ENCODE assay signal across 17 mouse cellular contexts in the genomic region with DNA sequence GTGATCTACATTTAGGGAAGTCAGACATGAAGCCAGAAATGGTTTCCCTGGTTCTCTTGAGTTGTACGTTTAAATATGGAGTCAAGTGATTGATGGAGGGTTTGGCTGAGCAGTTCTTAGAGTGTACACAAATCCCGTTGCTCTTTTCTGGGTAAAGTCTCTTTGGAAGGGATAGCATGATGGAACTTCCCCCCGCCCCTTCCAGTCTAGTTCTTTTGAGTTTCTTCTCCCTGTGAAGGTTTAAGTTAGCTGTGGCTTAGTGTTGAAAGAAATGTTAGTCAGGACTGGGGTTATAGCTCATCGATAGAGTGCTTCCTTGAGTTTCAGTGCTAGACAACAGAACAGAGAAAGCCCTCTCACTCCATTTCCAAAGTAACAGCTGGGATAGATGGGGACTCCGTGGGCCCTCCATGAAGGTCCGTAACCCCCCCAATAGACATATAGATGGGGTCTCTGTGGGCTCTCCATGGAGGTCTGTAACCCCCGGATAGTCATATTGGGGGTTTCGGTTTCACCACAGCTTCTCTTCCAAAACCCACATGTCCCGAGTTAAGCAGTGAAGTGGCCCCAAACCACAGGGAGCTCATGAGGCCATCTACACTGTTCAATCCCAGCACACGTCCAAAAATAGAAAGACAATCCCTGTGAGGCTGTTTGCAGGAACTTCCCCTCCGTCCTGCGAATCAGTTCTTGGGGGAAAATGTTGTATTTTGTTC. TPM values are rescaled to one million over a fixed set of nuclear protein-coding genes. Genes with fewer than 3 reads are reported as not detected.
DNase-seq lines count a peak whose midpoint lies in the region; ATAC-seq and TF ChIP-seq lines count a peak whose summit lies in the region.
"Had no signal": no experiment of that assay in that cellular context is flagged by ENCODE, and none has a peak within 500 bp of the region (broad histone marks: within the 10 kb centered on the region; RNA-seq: fewer than 3 reads in every experiment).

No protein-coding gene starts in this region.

- TF ChIP-seq POLR2A in heart, adult 2 months (IDR thresholded peaks at IDR 0.05; ENCODE audit: insufficient read depth, low read depth, low read length), result no peak

- H3K4me1 ChIP-seq in embryonic facial prominence, embryonic 13.5 days, result peaks cover 31% of the 10 kb centered on the region
- H3K4me1 ChIP-seq in embryonic facial prominence, embryonic 10.5 days, result peaks cover 17% of the 10 kb centered on the region
- H3K4me1 ChIP-seq in heart, embryonic 14.5 days (ENCODE audit: control insufficient read depth in 2 of 2, insufficient read depth in 2 of 2, low read length in 2 of 2), result peaks cover 11 to 26% of the 10 kb centered on the region in 2 experiments
- peaks cover 8% of the 10 kb centered on the region for H3K4me1 ChIP-seq in heart, adult 2 months (ENCODE audit: control insufficient read depth, insufficient read depth, low read length)
- peaks cover 90% of the 10 kb centered on the region for H3K4me1 ChIP-seq in liver, embryonic 12.5 days
- H3K4me1 ChIP-seq in kidney, embryonic 14.5 days (ENCODE audit: control insufficient read depth, insufficient read depth, low read length), result peaks cover 2% of the 10 kb centered on the region; the same call in 1 of the 2 replicates
- H3K4me1 ChIP-seq: neural tube, embryonic 12.5 days had no signal

- WGBS in embryonic facial prominence, embryonic 13.5 days, result 80% methylated on average over 12 of the region's 12 CpGs
- WGBS in embryonic facial prominence, embryonic 10.5 days, result 93% methylated on average over 12 of the region's 12 CpGs
- 75% methylated on average over 12 of the region's 12 CpGs for WGBS in heart, embryonic 14.5 days
- WGBS in heart, adult 2 months, result 74% methylated on average over 12 of the region's 12 CpGs
- WGBS in liver, embryonic 12.5 days (ENCODE audit: insufficient replicate concordance), result 71% methylated on average over 12 of the region's 12 CpGs
- WGBS in kidney, embryonic 14.5 days, result 86% methylated on average over 12 of the region's 12 CpGs

- intact Hi-C loops in heart, adult 2 months (cut with DNase I), result no loop called here

- 0 out of 2 replicates have a peak overlapping the region, but pooled peaks have one; percentile 16 for H3K4me2 ChIP-seq in embryonic facial prominence, embryonic 13.5 days
- H3K4me2 ChIP-seq in heart, embryonic 14.5 days (ENCODE audit: low read length), result peak overlapping the region; percentile 38
- peak overlapping the region; percentile 68 for H3K4me2 ChIP-seq in liver, embryonic 12.5 days
- no peak overlapping the region for H3K4me2 ChIP-seq in kidney, embryonic 14.5 days (replicated peaks; ENCODE audit: low read depth, low read length)
- H3K4me2 ChIP-seq: limb, embryonic 13.5 days; neural tube, embryonic 12.5 days had no signal

- peak overlapping the region; percentile 44; the same call in 1 of the 2 replicates for H3K27ac ChIP-seq in embryonic facial prominence, embryonic 13.5 days
- no peak overlapping the region; the same call in 1 of the 2 replicates for H3K27ac ChIP-seq in embryonic facial prominence, embryonic 10.5 days (replicated peaks)
- H3K27ac ChIP-seq in heart, embryonic 14.5 days (replicated peaks in 1 of 2; ENCODE audit: control insufficient read depth in 1 of 2, insufficient read depth in 1 of 2, low read depth in 2 of 2, low read length in 2 of 2), result no peak overlapping the region
- no peak overlapping the region; the same call in 1 of the 2 replicates for H3K27ac ChIP-seq in heart, adult 2 months
- H3K27ac ChIP-seq in liver, embryonic 12.5 days, result peak overlapping the region; percentile 98
- no peak overlapping the region for H3K27ac ChIP-seq in kidney, embryonic 14.5 days (ENCODE audit: low read depth, low read length)
- H3K27ac ChIP-seq: hindbrain, postnatal 0 days; left cerebral cortex, adult 2 months; limb, embryonic 13.5 days; neural tube, embryonic 12.5 days had no signal

- DNase-seq in embryonic facial prominence, embryonic 10.5 days (ENCODE audit: low spot score), result no peak
- no peak for DNase-seq in heart, adult 2 months
- peak; percentile 29 for DNase-seq in 416B (ENCODE audit: low read depth)
- no peak for DNase-seq in urinary bladder, postnatal 25 days (ENCODE audit: low spot score)
- DNase-seq: cerebellum, adult 11 months; cerebellum, postnatal 25 days; lung, postnatal 10 days; right cerebral cortex, postnatal 25 days had no signal

- H3K36me3 ChIP-seq in embryonic facial prominence, embryonic 13.5 days, result peaks cover 14% of the 10 kb centered on the region
- peaks cover 29% of the 10 kb centered on the region for H3K36me3 ChIP-seq in embryonic facial prominence, embryonic 10.5 days (replicated peaks)
- H3K36me3 ChIP-seq in heart, embryonic 14.5 days (ENCODE audit: control insufficient read depth, insufficient read depth, low read length), result no peaks in the 10 kb centered on the region
- H3K36me3 ChIP-seq in heart, adult 2 months (ENCODE audit: control insufficient read depth, insufficient read depth, low read length), result no peaks in the 10 kb centered on the region
- peaks cover 97% of the 10 kb centered on the region for H3K36me3 ChIP-seq in liver, embryonic 12.5 days
- no peaks in the 10 kb centered on the region for H3K36me3 ChIP-seq in kidney, embryonic 14.5 days (ENCODE audit: control insufficient read depth, insufficient read depth, low read length)
- H3K36me3 ChIP-seq: neural tube, embryonic 12.5 days had no signal

- H3K27me3 ChIP-seq in embryonic facial prominence, embryonic 13.5 days, result no peaks in the 10 kb centered on the region
- no peaks in the 10 kb centered on the region for H3K27me3 ChIP-seq in embryonic facial prominence, embryonic 10.5 days (replicated peaks; ENCODE audit: low read depth, poor library complexity, severe bottlenecking)
- no peaks in the 10 kb centered on the region for H3K27me3 ChIP-seq in heart, embryonic 14.5 days (ENCODE audit: control insufficient read depth, insufficient read depth, low read length)
- H3K27me3 ChIP-seq in heart, adult 2 months (ENCODE audit: control insufficient read depth, insufficient read depth, low read length), result no peaks in the 10 kb centered on the region
- no peaks in the 10 kb centered on the region for H3K27me3 ChIP-seq in liver, embryonic 12.5 days (replicated peaks)
- H3K27me3 ChIP-seq in kidney, embryonic 14.5 days (ENCODE audit: control insufficient read depth, insufficient read depth, low read length), result no peaks in the 10 kb centered on the region
- H3K27me3 ChIP-seq: limb, embryonic 13.5 days; neural tube, embryonic 12.5 days had no signal

- H3K4me3 ChIP-seq in embryonic facial prominence, embryonic 13.5 days, result no peak overlapping the region
- H3K4me3 ChIP-seq in embryonic facial prominence, embryonic 10.5 days, result no peak overlapping the region
- H3K4me3 ChIP-seq in heart, embryonic 14.5 days (ENCODE audit: control insufficient read depth in 1 of 2, insufficient read depth in 1 of 2, low read depth in 1 of 2, low read length in 2 of 2), result no peak overlapping the region
- no peak overlapping the region for H3K4me3 ChIP-seq in heart, adult 2 months
- peak overlapping the region; percentile 32 for H3K4me3 ChIP-seq in liver, embryonic 12.5 days
- H3K4me3 ChIP-seq in kidney, embryonic 14.5 days (ENCODE audit: low read length), result no peak overlapping the region
- H3K4me3 ChIP-seq: left cerebral cortex, adult 2 months; limb, embryonic 13.5 days; neural tube, embryonic 12.5 days had no signal

- TF ChIP-seq CTCF in heart, adult 2 months (IDR thresholded peaks at IDR 0.05), result no peak

- no peak for TF ChIP-seq EP300 in heart, adult 2 months (IDR thresholded peaks at IDR 0.05; ENCODE audit: insufficient read depth, low read depth, low read length)

- no peaks in the 10 kb centered on the region for H3K9me3 ChIP-seq in embryonic facial prominence, embryonic 13.5 days
- no peaks in the 10 kb centered on the region for H3K9me3 ChIP-seq in embryonic facial prominence, embryonic 10.5 days
- H3K9me3 ChIP-seq in heart, embryonic 14.5 days (ENCODE audit: control insufficient read depth, low read length), result no peaks in the 10 kb centered on the region
- no peaks in the 10 kb centered on the region for H3K9me3 ChIP-seq in liver, embryonic 12.5 days (replicated peaks)
- H3K9me3 ChIP-seq in kidney, embryonic 14.5 days (ENCODE audit: control insufficient read depth, low read length), result no peaks in the 10 kb centered on the region
- H3K9me3 ChIP-seq: limb, embryonic 13.5 days; neural tube, embryonic 12.5 days had no signal

- no peaks in the 10 kb centered on the region for H3K79me2 ChIP-seq in heart, adult 2 months (replicated peaks; ENCODE audit: control insufficient read depth, insufficient read depth, low read length)

- H3K9ac ChIP-seq in embryonic facial prominence, embryonic 13.5 days, result no peak overlapping the region
- H3K9ac ChIP-seq in heart, embryonic 14.5 days (ENCODE audit: low read length), result no peak overlapping the region
- H3K9ac ChIP-seq in heart, adult 2 months (ENCODE audit: low read depth, low read length), result no peak overlapping the region
- H3K9ac ChIP-seq in liver, embryonic 12.5 days, result peak overlapping the region; percentile 71
- H3K9ac ChIP-seq in kidney, embryonic 14.5 days (ENCODE audit: low read depth, low read length), result no peak overlapping the region
- H3K9ac ChIP-seq: limb, embryonic 13.5 days; neural tube, embryonic 12.5 days had no signal

- ATAC-seq in embryonic facial prominence, embryonic 13.5 days (ENCODE audit: insufficient number of reproducible peaks, insufficient read depth, low FRiP score, low TSS enrichment, low read depth), result no peak
- ATAC-seq in heart, embryonic 14.5 days (ENCODE audit: insufficient number of reproducible peaks, insufficient read depth, low FRiP score, low read depth), result no peak
- no peak for ATAC-seq in liver, embryonic 12.5 days
- no peak for ATAC-seq in kidney, embryonic 14.5 days (ENCODE audit: low FRiP score, low TSS enrichment)
- ATAC-seq: activated CD4-positive, CD25-positive, alpha-beta regulatory T cell, adult 4 months; hindbrain, postnatal 0 days had no signal

RNA-seq across cellular contexts. Expression of a gene that starts 18.3 kb away (rescaled TPM):
- 13.3 and 17.4 TPM in 2 replicates for polyA plus RNA-seq in embryonic facial prominence, embryonic 13.5 days (2015; fragmentation: Nextera tagmentation; extraction: Ambion mirVana)
- 10.9 and 11.9 TPM in 2 replicates for polyA plus RNA-seq in embryonic facial prominence, embryonic 10.5 days (2016; fragmentation: Nextera tagmentation; extraction: Ambion mirVana)
- polyA plus RNA-seq in heart, embryonic 14.5 days (2014; fragmentation: Nextera tagmentation; extraction: Ambion mirVana), result 5.4 and 6.3 TPM in 2 replicates
- 1 to 10 TPM; 8.6 to 10.0 TPM for total RNA-seq in heart, adult 2 months (2021)
- 9.1 and 19.0 TPM in 2 replicates for polyA plus RNA-seq in heart, adult 2 months (2012; rRNA removed)
- polyA plus RNA-seq in liver, embryonic 12.5 days (2016; fragmentation: Nextera tagmentation; extraction: Ambion mirVana), result 59.0 and 62.7 TPM in 2 replicates
- 11.9 and 13.0 TPM in 2 replicates for polyA plus RNA-seq in kidney, embryonic 14.5 days (2014; fragmentation: Nextera tagmentation; extraction: Ambion mirVana)

RNA-seq across cellular contexts. Expression of a gene that starts 29.4 kb away (rescaled TPM):
- 120 and 133 TPM in 2 replicates for polyA plus RNA-seq in embryonic facial prominence, embryonic 13.5 days (2015; fragmentation: Nextera tagmentation; extraction: Ambion mirVana)
- polyA plus RNA-seq in embryonic facial prominence, embryonic 10.5 days (2016; fragmentation: Nextera tagmentation; extraction: Ambion mirVana), result 116 and 122 TPM in 2 replicates
- polyA plus RNA-seq in heart, embryonic 14.5 days (2014; fragmentation: Nextera tagmentation; extraction: Ambion mirVana), result 74.6 and 75.4 TPM in 2 replicates
- 10 to 100 TPM; 34.2 to 41.3 TPM for total RNA-seq in heart, adult 2 months (2021)
- 47.2 and 74.2 TPM in 2 replicates for polyA plus RNA-seq in heart, adult 2 months (2012; rRNA removed)
- polyA plus RNA-seq in liver, embryonic 12.5 days (2016; fragmentation: Nextera tagmentation; extraction: Ambion mirVana), result 58.2 and 61.3 TPM in 2 replicates
- polyA plus RNA-seq in kidney, embryonic 14.5 days (2014; fragmentation: Nextera tagmentation; extraction: Ambion mirVana), result 94.4 and 111 TPM in 2 replicates

RNA-seq across cellular contexts. Expression of a gene that starts 45.1 kb away (rescaled TPM):
- polyA plus RNA-seq in embryonic facial prominence, embryonic 13.5 days (2015; fragmentation: Nextera tagmentation; extraction: Ambion mirVana), result 67.0 and 67.2 TPM in 2 replicates
- polyA plus RNA-seq in embryonic facial prominence, embryonic 10.5 days (2016; fragmentation: Nextera tagmentation; extraction: Ambion mirVana), result 84.2 and 96.8 TPM in 2 replicates
- polyA plus RNA-seq in heart, embryonic 14.5 days (2014; fragmentation: Nextera tagmentation; extraction: Ambion mirVana), result 45.4 and 45.6 TPM in 2 replicates
- total RNA-seq in heart, adult 2 months (2021), result 10 to 100 TPM; 25.9 to 28.6 TPM
- 19.8 and 31.4 TPM in 2 replicates for polyA plus RNA-seq in heart, adult 2 months (2012; rRNA removed)
- 48.1 and 49.5 TPM in 2 replicates for polyA plus RNA-seq in liver, embryonic 12.5 days (2016; fragmentation: Nextera tagmentation; extraction: Ambion mirVana)
- 55.5 and 80.1 TPM in 2 replicates for polyA plus RNA-seq in kidney, embryonic 14.5 days (2014; fragmentation: Nextera tagmentation; extraction: Ambion mirVana)

RNA-seq across cellular contexts. Expression of a gene that starts 58.8 kb away (rescaled TPM):
- polyA plus RNA-seq in embryonic facial prominence, embryonic 13.5 days (2015; fragmentation: Nextera tagmentation; extraction: Ambion mirVana), result 147 and 185 TPM in 2 replicates
- polyA plus RNA-seq in embryonic facial prominence, embryonic 10.5 days (2016; fragmentation: Nextera tagmentation; extraction: Ambion mirVana), result 135 TPM in 2 replicates
- 81.6 and 89.6 TPM in 2 replicates for polyA plus RNA-seq in heart, embryonic 14.5 days (2014; fragmentation: Nextera tagmentation; extraction: Ambion mirVana)
- total RNA-seq in heart, adult 2 months (2021), result 100 to 1,000 TPM; 155 to 170 TPM
- 69.3 and 112 TPM in 2 replicates for polyA plus RNA-seq in heart, adult 2 months (2012; rRNA removed)
- polyA plus RNA-seq in liver, embryonic 12.5 days (2016; fragmentation: Nextera tagmentation; extraction: Ambion mirVana), result 90.8 and 105 TPM in 2 replicates
- polyA plus RNA-seq in kidney, embryonic 14.5 days (2014; fragmentation: Nextera tagmentation; extraction: Ambion mirVana), result 71.4 and 112 TPM in 2 replicates

Comparison
In these comparisons a context has a peak if more than half of its experiments do, and no peak if none do; other contexts are left out.
1. H3K27ac ChIP-seq: peak in embryonic facial prominence, embryonic 13.5 days (single experiment) and liver, embryonic 12.5 days (single experiment); none in embryonic facial prominence, embryonic 10.5 days (single experiment), heart, embryonic 14.5 days (0 of 2), heart, adult 2 months (single experiment) and kidney, embryonic 14.5 days (single experiment).